Mouse (Mus musculus): ENCODE data around the gene Panx2.

Panx2 gene

GRCm38 (mm10) chr15:89074613-89075477, 15.3 kb downstream of the Panx2 start, which contains the start of gene Trabd:
TSS of gene Trabd (plus strand) at chr15:89075124.
- DNase-seq (ENCODE audit: low read depth in 2 of 2, low spot score in 2 of 2): no peak

GRCm38 (mm10) chr15:89075478-89076147, 16.1 kb downstream of the Panx2 start:
- DNase-seq (ENCODE audit: low read depth in 2 of 2, low spot score in 2 of 2): peak; percentile 54 to 69

- DNase-seq (ENCODE audit: low read depth in 2 of 2, low spot score in 2 of 2): peak in 1 of 2 experiments; percentile 15
Measured at GRCm38 (mm10) chr15:89076156-89076731, 16.7 kb downstream of the Panx2 start.

GRCm38 (mm10) chr15:89078208-89078836, 18.8 kb downstream of the Panx2 start:
- DNase-seq (ENCODE audit: low read depth in 2 of 2, low spot score in 2 of 2): peak; percentile 63 to 68

- DNase-seq (ENCODE audit: low read depth in 2 of 2, low spot score in 2 of 2): no peak
Measured at GRCm38 (mm10) chr15:89083906-89084305, 24.4 kb downstream of the Panx2 start.

- DNase-seq (ENCODE audit: low read depth in 2 of 2, low spot score in 2 of 2): no peak
Measured at GRCm38 (mm10) chr15:89084826-89085225, 25.3 kb downstream of the Panx2 start.

GRCm38 (mm10) chr15:89088607-89089247, 29.2 kb downstream of the Panx2 start, which contains the start of gene Selenoo:
TSS of gene Selenoo (plus strand) at chr15:89089084.
- peak; percentile 50 to 54 for DNase-seq (ENCODE audit: low read depth in 2 of 2, low spot score in 2 of 2)

GRCm38 (mm10) chr15:89089248-89090051, 29.9 kb downstream of the Panx2 start:
- DNase-seq (ENCODE audit: low read depth in 2 of 2, low spot score in 2 of 2): no peak

- no peak for DNase-seq (ENCODE audit: low read depth in 2 of 2, low spot score in 2 of 2)
Measured at GRCm38 (mm10) chr15:89090662-89091061, 31.1 kb downstream of the Panx2 start.

GRCm38 (mm10) chr15:89092181-89092580, 32.6 kb downstream of the Panx2 start:
- no peak for DNase-seq (ENCODE audit: low read depth in 2 of 2, low spot score in 2 of 2)

- DNase-seq (ENCODE audit: low read depth in 2 of 2, low spot score in 2 of 2): no peak
Measured at GRCm38 (mm10) chr15:89097450-89097849, 37.9 kb downstream of the Panx2 start.

GRCm38 (mm10) chr15:89098616-89099015, 39.1 kb downstream of the Panx2 start:
- no peak for DNase-seq (ENCODE audit: low read depth in 2 of 2, low spot score in 2 of 2)

GRCm38 (mm10) chr15:89100823-89101222, 41.3 kb downstream of the Panx2 start:
- DNase-seq (ENCODE audit: low read depth in 2 of 2, low spot score in 2 of 2): no peak

- no peak for DNase-seq (ENCODE audit: low read depth in 2 of 2, low spot score in 2 of 2)
Measured at GRCm38 (mm10) chr15:89102646-89103045, 43.1 kb downstream of the Panx2 start.

- DNase-seq (ENCODE audit: low read depth in 2 of 2, low spot score in 2 of 2): no peak
Measured at GRCm38 (mm10) chr15:89103921-89104320, 44.4 kb downstream of the Panx2 start.

GRCm38 (mm10) chr15:89104425-89104824, 44.9 kb downstream of the Panx2 start:
- no peak for DNase-seq (ENCODE audit: low read depth in 2 of 2, low spot score in 2 of 2)

GRCm38 (mm10) chr15:89106073-89106472, 46.5 kb downstream of the Panx2 start:
- DNase-seq (ENCODE audit: low read depth in 2 of 2, low spot score in 2 of 2): no peak

- no peak for DNase-seq (ENCODE audit: low read depth in 2 of 2, low spot score in 2 of 2)
Measured at GRCm38 (mm10) chr15:89106976-89107375, 47.4 kb downstream of the Panx2 start.

GRCm38 (mm10) chr15:89110147-89110546, 50.6 kb downstream of the Panx2 start:
- DNase-seq (ENCODE audit: low read depth in 2 of 2, low spot score in 2 of 2): no peak

- DNase-seq (ENCODE audit: low read depth in 2 of 2, low spot score in 2 of 2): no peak
Measured at GRCm38 (mm10) chr15:89118007-89118406, 58.5 kb downstream of the Panx2 start.

Measured in CD8-positive naive resting alpha-beta T cell, adult 2 months (primary cell).